Mouse (Mus musculus): ENCODE measurements around the gene Gm28870.
"Not testable (repeated sequence)": the region's sequence is repeated elsewhere in the genome, so short reads cannot be mapped to it uniquely, and the experiment has no call there.

The Gm28870 gene

DNA sequence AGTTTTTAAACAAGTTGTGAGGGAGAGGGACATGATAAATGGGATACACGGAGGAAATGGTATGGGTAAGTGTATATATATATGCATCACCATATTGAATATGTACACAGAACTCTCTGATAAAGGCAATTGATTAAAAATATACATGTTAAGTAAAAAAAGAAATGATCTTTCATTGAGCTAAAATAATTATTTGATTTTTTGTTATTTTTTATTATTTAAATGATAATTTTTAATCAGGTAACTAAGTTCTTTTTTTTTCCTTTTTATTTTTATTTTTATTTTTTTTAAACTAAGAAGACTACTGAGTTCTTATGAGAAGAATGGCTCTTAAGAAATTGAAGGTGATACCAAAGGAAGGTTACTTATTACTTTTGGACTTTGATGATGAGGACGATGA is at the start of gene Gm28870:
Gene Gm28870, plus strand, starts transcription at position 301 of the 400 bp plus-strand sequence.
- DNase-seq (ENCODE audit: low spot score in 2 of 2): not testable (repeated sequence)
